Mouse (Mus musculus) naive thymus-derived CD4-positive, alpha-beta T cell, adult 2 months (primary cell): ENCODE results near the gene Olfr231.

Experiments
- DNase-seq: peaks from one replicate; pipeline ENCODE4 v3.0.0-alpha.2; 2011; ENCODE audit warnings: low read depth

Gene Olfr231

DNA sequence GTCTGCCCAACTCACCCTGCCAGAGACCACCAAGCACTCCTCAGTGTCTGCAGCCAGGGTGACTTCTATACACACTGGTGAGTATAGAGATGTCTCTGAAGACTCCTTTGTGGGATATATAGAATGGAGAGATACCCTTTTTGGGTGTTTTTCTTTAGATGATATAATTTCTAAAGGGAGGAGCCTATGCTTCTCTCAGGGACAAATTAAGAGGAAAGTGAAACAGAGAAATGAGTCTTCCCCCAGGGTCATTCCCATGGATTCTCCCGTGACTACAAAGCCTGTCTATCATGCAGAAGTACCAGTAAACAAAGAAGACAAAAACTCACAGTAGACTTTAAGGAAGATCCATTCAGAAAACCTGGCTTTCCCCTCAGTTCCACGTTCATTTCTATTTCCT is at the start of gene Olfr231:
Olfr231 (minus strand) TSS at position 101 of the 400 bp plus-strand sequence.
- no peak for DNase-seq

DNA sequence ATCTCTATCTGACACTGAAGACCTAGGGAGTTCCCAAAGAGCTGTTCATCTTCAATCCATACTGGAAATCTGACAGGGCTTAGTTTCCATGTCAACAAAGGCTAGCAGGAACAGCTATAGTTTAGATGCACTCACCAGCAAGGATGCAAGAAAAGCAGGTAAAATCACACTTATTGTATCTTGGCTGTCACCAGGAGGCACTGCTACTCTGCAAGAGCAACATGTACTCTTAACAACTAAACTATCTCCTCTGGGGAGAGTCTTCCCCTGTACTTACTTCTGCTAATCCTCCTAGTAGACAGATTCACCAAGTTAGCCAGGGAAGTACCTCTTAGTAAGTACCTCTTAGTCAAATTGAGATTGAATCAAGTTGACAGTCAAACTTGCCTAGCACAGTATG is 48.1 kb upstream of the Olfr231 start:
- no peak for DNase-seq

DNA sequence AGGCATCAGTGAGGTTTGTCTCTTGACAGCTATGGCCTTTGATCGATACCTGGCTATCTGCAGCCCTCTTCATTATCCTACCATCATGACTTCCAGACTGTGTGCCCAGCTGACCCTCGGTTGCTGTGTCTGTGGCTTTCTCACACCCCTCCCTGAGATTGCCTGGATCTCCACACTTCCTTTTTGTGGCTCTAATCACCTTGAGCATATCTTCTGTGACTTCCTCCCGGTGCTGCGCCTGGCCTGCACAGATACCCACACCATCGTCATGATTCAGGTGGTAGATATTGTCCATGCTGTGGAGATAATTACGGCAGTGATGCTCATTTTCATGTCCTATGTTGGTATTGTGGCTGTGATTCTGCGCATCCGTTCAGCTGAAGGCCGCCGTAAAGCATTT is 38.1 kb upstream of the Olfr231 start:
- DNase-seq = no peak

DNA sequence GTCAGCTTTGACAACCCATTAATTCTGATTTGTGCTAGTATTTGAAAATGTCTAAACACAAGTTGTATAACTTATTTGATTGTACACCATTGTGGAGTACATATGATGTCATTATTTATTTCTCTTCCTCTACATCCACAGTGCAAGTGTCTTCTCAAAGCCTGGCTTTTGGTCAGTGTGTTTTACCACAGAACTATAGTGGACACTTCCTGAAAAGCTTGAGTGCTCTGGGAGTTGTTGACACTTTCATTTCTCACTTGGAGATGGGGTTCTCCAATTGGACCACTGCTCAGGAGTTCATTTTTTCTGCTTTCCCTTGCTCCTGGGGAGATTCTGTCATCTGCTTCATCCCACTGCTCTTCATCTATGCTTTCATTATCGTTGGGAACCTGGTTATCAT is 37.5 kb upstream of the Olfr231 start:
- DNase-seq = no peak

DNA sequence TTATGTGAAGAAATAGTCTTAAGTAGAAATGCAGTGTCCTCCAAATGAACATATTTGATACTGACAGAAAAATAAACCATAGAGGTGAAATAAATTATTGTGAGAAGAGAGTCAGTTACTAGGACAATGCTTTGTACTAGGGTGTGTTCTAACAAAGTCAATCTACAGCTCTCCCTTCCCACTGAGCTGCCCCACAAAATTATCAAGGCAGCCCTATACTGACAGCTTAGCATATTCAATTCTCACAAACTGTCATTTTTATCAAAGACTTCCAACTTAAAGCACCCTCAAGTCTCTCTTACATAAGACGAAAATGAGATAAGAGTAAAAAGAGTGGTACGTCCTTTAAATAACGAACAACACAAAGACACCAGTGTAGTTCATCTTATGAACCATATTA is 36.7 kb upstream of the Olfr231 start:
- no peak for DNase-seq

DNA sequence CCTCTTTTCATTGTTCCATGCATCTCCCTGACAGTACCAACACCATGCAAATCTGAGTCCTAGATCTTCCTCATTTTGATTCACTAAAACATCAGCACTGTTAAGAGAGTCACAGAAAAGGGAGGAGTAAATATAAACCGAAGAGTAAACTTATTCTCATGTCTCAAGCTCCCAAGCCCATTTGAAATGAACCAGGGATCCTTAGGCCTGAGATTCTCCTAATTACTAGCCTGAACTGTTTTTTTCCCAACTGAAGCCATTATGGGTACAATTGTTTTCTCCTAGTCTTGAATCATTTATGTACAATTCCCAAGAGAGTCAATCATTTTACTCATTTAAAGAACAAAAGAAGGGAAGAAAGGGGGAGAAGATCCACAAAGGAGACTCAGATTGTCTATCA is 34.4 kb upstream of the Olfr231 start, which contains the start of gene Olfr420:
Olfr420 (plus strand) TSS at position 301 of the 400 bp plus-strand sequence.
- DNase-seq = no peak

DNA sequence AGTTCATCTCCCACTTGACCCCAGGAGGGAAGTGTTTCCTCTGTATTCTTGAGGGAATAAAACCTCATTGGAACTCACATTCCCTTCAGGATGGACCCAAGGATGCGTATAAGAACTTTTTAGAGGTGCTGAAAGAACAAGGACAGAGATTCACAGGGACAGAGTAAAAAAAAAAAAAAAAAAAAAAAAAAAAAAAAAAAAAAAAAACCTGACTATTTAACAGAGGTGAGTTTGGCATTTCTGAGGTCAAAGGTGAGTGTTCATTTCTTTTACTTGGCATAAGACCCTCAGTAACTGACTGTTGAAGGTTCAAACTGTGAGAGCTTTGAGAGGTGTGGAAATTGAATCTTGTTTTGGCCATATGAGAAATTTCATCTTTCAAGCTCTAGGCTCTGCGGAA is 28.3 kb upstream of the Olfr231 start:
- no peak for DNase-seq

DNA sequence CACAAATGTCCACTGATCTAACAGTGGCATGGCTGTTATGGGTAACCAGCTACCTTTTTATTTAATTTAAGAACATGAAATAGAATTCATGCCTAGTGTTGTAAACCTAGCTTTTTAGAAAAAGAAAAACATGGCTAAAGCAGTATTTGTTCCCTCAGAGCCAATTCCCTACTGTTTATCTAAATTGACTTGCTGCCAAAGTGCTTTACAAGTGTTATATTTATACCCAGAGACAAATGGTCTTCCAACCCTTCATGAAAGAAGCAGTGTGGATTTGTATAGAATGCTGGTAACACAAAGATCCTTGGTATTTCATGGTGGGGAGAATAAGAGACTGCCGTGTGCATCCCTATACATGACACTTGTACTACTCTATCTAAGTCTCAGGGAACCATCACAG is 25.7 kb upstream of the Olfr231 start:
- no peak for DNase-seq

DNA sequence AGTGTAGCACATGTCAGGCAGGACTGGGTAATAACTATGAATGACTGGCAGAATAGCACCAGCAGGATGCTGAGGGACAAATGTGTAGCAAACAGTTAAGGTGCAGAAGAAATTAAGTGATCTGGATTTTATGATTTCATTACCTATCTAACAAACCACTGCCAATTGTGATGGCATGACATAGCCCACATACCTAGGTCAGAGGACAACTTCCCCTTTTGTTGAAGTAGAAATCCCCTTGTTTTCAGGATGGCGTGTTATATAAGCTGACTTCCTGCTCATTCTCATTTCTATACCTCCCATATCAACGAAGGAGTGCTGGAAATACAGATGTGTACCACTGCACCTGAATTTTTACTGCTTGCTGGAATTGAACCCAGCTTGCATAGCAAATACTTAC is 20.4 kb upstream of the Olfr231 start:
- DNase-seq = no peak

DNA sequence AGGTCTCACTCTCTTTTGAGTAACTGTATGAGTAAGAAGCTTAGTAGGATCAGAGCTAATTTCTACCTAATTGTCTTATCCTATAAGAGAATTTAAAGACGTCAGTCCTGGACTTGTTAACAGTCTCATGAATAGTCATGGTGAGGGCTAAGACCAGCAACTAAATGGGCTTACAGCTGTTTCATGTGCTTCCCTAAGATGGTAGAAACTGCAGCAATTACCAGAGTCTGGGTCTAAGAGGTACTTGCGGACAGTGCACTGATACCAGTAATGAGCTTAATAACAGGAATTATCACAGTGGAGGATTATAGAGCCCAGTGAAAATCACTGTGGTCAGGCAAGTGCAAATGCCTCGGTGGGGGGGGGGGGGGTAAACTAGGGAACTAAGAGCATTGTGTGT is 11.0 kb upstream of the Olfr231 start:
- DNase-seq = no peak

DNA sequence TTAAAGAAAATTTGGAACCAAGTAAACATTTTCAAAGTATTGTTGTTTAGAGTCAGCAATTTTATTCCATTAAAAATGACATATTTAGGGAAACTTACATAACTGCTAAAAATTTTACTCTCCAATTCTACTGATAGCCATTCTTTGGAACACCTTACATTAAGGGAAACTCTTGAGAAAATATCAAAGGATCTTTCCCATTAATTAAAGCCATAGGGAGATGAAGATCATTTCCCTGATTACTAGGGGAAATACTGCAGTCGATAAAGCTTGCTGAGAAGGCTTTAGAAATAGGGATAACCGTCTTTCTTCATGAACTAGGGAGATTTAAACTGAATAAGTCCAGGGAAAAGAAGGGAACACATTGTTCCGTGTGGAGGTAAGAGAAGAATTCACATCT is 10.3 kb upstream of the Olfr231 start, which contains the start of gene Olfr424:
Olfr424 (plus strand) TSS at position 301 of the 400 bp plus-strand sequence.
- DNase-seq = no peak

DNA sequence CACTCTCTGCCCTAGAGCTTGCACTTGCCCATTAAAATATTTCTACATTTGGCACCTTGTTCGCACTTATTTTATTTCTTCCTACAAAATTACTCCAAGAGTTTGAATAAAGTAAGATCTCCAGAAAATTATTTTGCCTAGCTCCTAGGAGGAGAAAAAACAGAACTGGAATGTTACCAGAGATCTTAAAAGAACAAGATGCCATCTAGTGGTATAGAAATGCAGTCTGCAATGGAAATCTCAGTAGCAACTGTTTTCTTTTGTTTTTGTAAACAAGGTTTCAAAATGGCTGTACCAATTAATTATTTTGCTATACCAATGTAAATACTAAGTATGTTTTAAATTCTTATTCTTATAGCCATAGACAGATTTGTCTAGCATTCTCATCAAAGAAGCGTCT is 17.2 kb downstream of the Olfr231 start:
- DNase-seq = peak; percentile 26

DNA sequence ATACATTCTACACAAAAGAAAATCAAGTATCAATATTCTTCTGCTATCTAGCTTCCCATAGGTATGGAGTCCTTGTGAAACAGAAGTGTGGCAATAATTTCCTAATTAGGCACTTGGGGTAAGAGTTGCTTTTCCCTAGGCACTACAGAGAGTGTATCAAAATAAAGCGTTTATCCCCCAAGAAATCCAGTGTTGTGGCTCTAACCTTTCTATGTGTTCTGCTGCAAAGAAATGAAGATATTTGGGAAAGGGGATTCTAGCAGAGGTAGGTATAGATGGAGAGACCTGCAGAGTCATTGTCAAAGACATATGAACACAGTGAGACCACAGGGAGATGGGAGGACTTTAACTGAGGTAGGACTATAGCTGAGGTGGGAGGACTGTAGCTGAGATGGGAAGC is 24.4 kb downstream of the Olfr231 start, which contains the start of gene Olfr427:
Olfr427 (plus strand) TSS at position 301 of the 400 bp plus-strand sequence.
- no peak for DNase-seq

DNA sequence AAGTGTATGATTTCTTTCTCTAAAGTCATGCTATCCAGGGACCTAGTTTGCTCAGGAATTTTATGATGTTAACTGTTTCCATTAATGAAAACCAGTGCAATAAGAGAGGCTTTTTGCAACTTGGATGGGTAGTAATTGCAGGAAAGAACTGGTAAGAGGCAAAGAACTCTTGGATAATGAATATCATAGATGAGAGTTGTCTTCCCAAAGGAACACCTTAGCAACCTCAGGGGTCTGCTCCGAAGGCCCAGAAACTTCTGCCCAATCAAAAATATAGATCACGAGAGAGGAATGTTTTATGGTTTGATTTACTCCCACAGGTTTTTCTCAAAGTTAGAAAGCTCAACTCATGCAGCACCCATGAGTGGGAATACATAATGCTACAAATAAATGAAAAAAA is 36.9 kb downstream of the Olfr231 start, which contains the start of gene Olfr429:
Olfr429 (plus strand) TSS at position 301 of the 400 bp plus-strand sequence.
- DNase-seq = no peak

DNA sequence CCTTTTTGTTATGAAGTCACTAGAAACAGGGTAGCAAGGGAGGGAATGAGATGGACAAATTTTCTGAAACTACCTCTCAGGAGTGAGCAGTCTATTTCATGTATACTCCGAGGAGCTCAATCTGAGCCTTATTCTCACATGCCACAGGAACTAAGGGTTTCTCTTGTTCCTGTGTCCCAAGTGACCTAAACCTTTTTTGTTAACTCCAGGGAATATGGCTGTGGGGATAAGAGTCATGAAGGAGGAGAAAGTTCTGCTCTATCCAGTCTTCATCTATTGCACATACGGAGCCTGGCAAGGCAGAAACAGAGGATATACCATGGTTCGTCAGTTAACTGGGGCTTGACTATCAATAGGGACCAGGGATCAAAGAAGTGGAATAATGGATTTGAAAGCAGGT is 54.7 kb downstream of the Olfr231 start, which contains the start of gene Olfr430:
Olfr430 (plus strand) TSS at position 301 of the 400 bp plus-strand sequence.
- no peak for DNase-seq
